Mouse (Mus musculus) forebrain, embryonic 10.5 days (tissue): ENCODE data around the gene Cltc. TPM values are rescaled to one million over a fixed set of nuclear protein-coding genes. Genes with fewer than 3 reads are reported as not detected.
"Not testable (repeated sequence)": the region's sequence is repeated elsewhere in the genome, so short reads cannot be mapped to it uniquely, and the experiment has no call there.

Experiments used
- DNase-seq: peaks from one replicate; pipeline ENCODE4 v3.0.0-alpha.2; 2017; ENCODE audit warnings: low spot score; ENCODE audit errors: extremely low spot score
- H3K27ac ChIP-seq: fragments of 300-500 bp; sonication (generic); 2 replicates; pipeline ENCODE4 v1.5.1; 2016; ENCODE audit warnings: mild to moderate bottlenecking
- H3K27me3 ChIP-seq: fragments of 300-500 bp; sonication (generic); 2 replicates; pipeline ENCODE4 v1.6.1; 2016; ENCODE audit warnings: mild to moderate bottlenecking; ENCODE audit not compliant: poor library complexity, severe bottlenecking
- H3K36me3 ChIP-seq: fragments of 300-500 bp; sonication (generic); replicated peaks from 2 replicates; pipeline ENCODE4 v1.6.1; 2016; ENCODE audit warnings: mild to moderate bottlenecking, moderate library complexity
- H3K4me1 ChIP-seq: fragments of 300-500 bp; sonication (generic); 2 replicates; pipeline ENCODE4 v1.6.1; 2016
- H3K4me3 ChIP-seq: fragments of 300-500 bp; sonication (generic); 2 replicates; pipeline ENCODE4 v1.5.1; 2016; ENCODE audit warnings: mild to moderate bottlenecking, moderate library complexity
- H3K9me3 ChIP-seq: fragments of 300-500 bp; sonication (generic); 2 replicates; pipeline ENCODE4 v1.6.1; 2016; ENCODE audit warnings: mild to moderate bottlenecking, moderate library complexity
- WGBS: fragments of 180-500 bp; shearing (Covaris S2); methylation state at CpG from one replicate; pipeline ENCODE4 v1.1.7; 2016; 5-methylcytosine and 5-hydroxymethylcytosine counted together
- polyA plus RNA-seq: library from polyadenylated mRNA; unstranded; fragments of >200 nt; fragmentation: Nextera tagmentation; extraction: Ambion mirVana; gene quantifications from 2 replicates; pipeline ENCODE4 v1.2.1, GENCODE M21; 2016

Cltc gene
- polyA plus RNA-seq, 1 experiment from 2014 or later = 137 TPM

DNA sequence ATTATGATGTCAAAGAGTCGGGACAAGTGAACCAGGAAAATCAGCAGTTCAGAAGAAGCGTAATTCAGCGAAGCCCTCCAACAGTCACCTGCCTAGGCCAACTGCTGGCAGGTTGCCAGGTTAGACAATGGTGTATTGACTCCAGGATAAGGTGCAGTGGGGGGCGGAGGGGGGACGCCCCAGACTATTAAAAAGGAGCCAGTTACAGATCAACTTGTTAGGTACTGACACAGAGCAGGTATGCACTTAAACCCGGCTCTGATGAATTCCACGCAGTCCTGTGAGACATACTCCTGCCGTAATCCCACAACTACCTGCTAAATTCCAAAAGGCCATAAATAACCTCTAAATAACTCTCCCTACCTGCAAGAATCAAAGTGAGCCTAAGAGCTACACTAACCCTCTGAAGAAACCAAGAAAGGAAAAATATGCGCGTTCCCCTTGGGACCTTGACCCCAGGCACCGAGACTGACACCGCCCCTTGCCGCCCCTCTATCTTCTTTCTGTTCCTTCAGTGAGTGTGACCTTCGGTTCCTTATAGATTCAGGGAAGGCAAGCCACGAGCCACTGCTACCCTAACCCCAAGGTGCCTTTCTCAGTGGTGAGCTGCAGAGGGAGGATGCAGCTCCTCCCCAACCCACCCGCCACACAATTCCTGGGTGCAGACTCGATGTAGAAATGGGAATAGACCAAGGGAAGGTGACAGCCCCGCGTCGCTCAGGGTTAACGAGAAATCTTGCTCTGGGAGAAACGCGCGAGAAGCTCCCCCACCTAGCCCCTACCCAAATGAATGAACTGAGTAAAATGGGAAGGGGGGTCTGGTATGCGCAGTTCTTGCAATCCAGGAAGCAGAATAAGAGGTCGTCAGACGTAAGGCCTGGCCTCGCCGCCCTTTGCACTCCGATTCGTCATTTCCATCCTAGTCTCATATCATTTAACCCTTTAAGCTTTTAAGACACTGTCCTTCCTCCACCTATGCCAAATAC, 916 bp downstream of the Cltc start:
- H3K9me3 ChIP-seq = no peaks in the 10 kb centered on the region
- peak; percentile 33 for DNase-seq
- 6% methylated on average over 31 of the region's 31 CpGs for WGBS
- H3K27me3 ChIP-seq = no peaks in the 10 kb centered on the region
- H3K27ac ChIP-seq = peak overlapping the region; percentile 96
- peaks cover 18% of the 10 kb centered on the region for H3K36me3 ChIP-seq
- H3K4me1 ChIP-seq = peaks cover 39% of the 10 kb centered on the region
- peak overlapping the region; percentile 96 for H3K4me3 ChIP-seq

GRCm38 (mm10) chr11:86752404-86752803, 5.0 kb downstream of the Cltc start:
- Histone ChIP-seq H3K4me1 (peaks cover 27% of the 10 kb centered on the region), H3K27me3 (no peaks in the 10 kb centered on the region), H3K9me3 (no peaks in the 10 kb centered on the region), H3K27ac (no peak overlapping the region), H3K4me3 (no peak overlapping the region), H3K36me3 (peaks cover 28% of the 10 kb centered on the region)
- no peak for DNase-seq

- H3K27me3 ChIP-seq = no peaks in the 10 kb centered on the region
- H3K27ac ChIP-seq = no peak overlapping the region
- no peak overlapping the region for H3K4me3 ChIP-seq
- WGBS = 93% methylated on average over 1 of the region's 1 CpGs
- H3K4me1 ChIP-seq = peaks cover 24% of the 10 kb centered on the region
- H3K9me3 ChIP-seq = no peaks in the 10 kb centered on the region
- no peak for DNase-seq
- peaks cover 28% of the 10 kb centered on the region for H3K36me3 ChIP-seq
Observed at GRCm38 (mm10) chr11:86751010-86751409, 6.4 kb downstream of the Cltc start.

DNA sequence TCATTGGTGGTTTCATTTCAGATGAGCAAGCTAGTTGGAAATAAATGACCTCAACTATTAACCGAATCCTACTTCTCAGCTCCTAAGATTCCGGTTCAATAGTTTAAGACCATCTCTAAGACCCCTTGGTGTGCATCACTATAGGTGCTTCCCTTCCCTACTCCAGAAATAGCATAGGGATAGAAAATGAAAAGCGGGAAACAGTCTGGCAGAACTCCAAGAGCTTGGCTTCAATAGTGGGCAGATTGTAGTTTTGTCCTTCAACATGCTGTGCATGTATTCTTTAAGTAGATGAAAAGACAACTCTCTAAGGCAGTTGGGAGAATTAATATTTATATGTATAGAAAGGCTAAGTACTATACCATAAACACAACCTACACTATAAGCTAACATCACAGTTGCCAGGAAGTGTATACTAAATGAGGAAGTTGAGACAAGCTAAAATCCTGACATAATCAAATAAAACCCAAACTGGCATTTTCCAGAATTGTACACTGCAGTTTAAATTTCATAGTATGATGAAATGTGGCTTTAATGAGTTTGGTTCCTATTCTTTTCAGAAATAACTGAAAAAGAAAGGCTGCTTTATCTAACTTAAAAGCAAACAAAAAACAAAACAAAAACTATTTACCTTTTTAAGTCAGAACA, 7.5 kb downstream of the Cltc start:
- Histone ChIP-seq H3K27me3 (no peaks in the 10 kb centered on the region), H3K4me3 (no peak overlapping the region), H3K4me1 (peaks cover 12% of the 10 kb centered on the region), H3K9me3 (no peaks in the 10 kb centered on the region), H3K27ac (no peak overlapping the region), H3K36me3 (peaks cover 28% of the 10 kb centered on the region)
- DNase-seq = no peak
- WGBS = 93% methylated on average over 3 of the region's 3 CpGs

DNA sequence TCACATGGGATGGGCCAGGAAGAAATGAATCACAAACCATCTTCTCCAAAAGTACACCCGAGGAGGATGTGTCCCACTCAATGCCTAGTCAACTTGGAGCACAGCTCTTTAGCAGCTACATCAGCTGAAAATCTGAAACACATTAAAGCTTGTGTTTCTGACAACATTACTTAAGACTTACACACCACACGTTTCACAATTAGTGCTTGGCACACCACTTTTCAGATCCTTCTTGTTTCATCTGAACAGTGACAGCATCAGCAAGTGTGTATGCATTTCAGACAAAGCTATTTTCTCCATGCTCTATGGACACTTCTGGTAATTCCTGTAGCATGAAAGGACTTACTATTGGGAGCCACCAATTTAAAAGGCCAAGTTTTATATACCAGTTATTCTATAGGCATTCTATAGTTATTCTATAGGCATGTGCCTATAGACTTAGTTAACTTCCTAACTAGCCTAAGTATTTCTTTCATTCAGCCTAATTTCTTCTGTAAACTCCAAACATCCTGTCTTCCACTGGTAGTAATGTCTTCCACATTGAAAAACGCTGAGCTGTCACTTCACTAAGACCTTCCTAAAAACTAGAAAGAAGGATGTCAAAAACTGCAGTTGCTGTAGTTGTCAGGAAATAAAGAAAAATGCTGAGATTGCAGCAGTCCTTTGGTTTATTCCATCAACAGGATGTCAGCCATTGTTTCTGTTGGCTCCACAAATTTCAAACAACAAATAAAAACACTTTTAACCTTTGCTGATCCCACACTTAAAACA, 11.5 kb downstream of the Cltc start:
- no peak overlapping the region for H3K27ac ChIP-seq
- no peak for DNase-seq
- WGBS = 80% methylated on average over 3 of the region's 3 CpGs
- no peaks in the 10 kb centered on the region for H3K27me3 ChIP-seq
- peaks cover 8% of the 10 kb centered on the region for H3K36me3 ChIP-seq
- no peak overlapping the region for H3K4me3 ChIP-seq
- H3K4me1 ChIP-seq = peaks cover 3% of the 10 kb centered on the region; the same call in 1 of the 2 replicates
- H3K9me3 ChIP-seq = no peaks in the 10 kb centered on the region

DNA sequence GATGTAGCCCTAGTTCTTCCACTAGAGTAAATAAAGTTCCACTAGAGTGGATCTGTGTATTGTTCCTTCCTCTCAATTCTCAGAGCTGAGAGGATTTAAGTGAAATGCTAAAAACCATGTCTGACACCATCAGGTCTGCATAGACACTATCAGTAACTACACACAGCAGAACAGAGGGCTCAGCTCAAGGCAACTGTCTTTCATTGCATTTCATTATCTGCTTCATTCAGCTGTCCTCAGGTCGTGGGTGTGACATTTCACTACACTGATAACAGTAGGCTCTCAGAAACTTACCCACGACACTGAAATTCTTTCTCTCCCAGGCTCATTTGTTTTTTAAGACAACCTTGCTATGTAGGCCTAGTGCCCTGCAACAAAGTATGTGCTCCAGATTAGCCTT, 14.8 kb downstream of the Cltc start:
- Histone ChIP-seq H3K36me3 (peaks cover 8% of the 10 kb centered on the region), H3K4me3 (no peak overlapping the region), H3K27ac (no peak overlapping the region), H3K4me1 (peaks cover 3% of the 10 kb centered on the region; the same call in 1 of the 2 replicates), H3K9me3 (no peaks in the 10 kb centered on the region), H3K27me3 (no peaks in the 10 kb centered on the region)
- DNase-seq = no peak
- WGBS = 85% methylated on average over 2 of the region's 2 CpGs

DNA sequence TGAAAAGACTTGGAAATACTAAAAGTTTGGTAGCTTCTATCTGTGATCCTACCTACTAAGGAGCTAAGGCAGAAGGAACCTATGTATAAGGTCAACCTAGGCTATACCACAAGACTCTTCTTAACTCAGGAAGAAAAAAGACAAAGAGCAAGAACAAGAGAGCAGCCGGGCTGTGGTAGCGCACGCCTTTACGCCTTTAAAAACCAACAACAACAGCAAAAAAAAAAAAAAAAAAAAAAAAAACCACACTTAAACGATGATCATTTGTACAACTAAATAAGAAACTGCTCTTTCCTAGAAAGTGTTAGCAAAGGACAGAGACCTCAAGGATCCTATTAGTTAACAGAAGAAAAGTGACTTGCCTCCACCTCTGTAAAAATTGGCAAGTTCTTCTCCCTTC, 15.9 kb downstream of the Cltc start:
- H3K9me3 ChIP-seq = no peaks in the 10 kb centered on the region
- DNase-seq = no peak
- no peak overlapping the region for H3K27ac ChIP-seq
- H3K4me1 ChIP-seq = no peaks in the 10 kb centered on the region
- H3K4me3 ChIP-seq = no peak overlapping the region
- 96% methylated on average over 5 of the region's 5 CpGs for WGBS
- H3K36me3 ChIP-seq = peaks cover 9% of the 10 kb centered on the region
- H3K27me3 ChIP-seq = no peaks in the 10 kb centered on the region

DNA sequence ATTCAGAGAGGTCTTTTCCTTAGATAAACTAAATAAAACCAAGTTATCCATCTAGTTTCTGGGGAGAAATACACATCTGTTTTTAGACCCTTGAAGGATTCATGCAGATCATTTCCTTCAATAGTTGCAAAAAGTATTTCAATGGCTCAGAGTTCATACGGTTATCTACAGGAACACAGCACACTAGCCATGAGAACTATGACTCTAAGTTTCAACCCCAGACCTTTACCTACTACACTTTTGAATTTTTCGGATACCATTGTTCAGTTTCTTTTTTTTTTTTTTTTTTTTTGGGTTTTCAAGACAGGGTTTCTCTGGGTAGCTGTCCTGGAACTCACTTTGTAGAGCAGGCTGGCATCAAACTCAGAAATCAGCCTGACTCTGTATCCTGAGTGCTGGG, 17.9 kb downstream of the Cltc start:
- H3K4me3 ChIP-seq = no peak overlapping the region
- peaks cover 19% of the 10 kb centered on the region for H3K36me3 ChIP-seq
- no peaks in the 10 kb centered on the region for H3K4me1 ChIP-seq
- WGBS = 93% methylated on average over 2 of the region's 2 CpGs
- H3K27ac ChIP-seq = no peak overlapping the region
- no peaks in the 10 kb centered on the region for H3K9me3 ChIP-seq
- H3K27me3 ChIP-seq = no peaks in the 10 kb centered on the region
- no peak for DNase-seq

GRCm38 (mm10) chr11:86738956-86739355, 18.4 kb downstream of the Cltc start:
- Histone ChIP-seq H3K27me3 (no peaks in the 10 kb centered on the region), H3K4me3 (no peak overlapping the region), H3K27ac (no peak overlapping the region), H3K4me1 (no peaks in the 10 kb centered on the region), H3K36me3 (peaks cover 23% of the 10 kb centered on the region), H3K9me3 (no peaks in the 10 kb centered on the region)
- no peak for DNase-seq
- WGBS = 92% methylated on average over 1 of the region's 1 CpGs

DNA sequence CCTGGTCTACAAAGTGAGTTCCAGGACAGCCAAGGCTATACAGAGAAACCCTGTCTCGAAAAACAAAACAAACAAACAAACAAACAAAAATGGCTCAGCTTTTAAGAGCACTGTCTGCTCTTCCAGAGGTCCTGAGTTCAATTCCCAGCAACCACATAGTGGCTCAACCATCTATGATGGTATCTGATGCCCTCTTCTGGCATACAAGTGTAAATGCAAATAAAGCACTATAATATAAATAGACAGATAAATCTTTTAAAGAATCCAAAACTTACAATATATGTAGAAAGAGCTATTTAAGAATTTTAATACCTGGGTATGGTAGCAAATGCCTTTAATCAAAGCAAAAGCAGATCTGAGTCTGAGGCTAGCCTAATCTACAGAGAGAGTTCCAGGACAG, 19.1 kb downstream of the Cltc start:
- not testable (repeated sequence) for H3K27me3 ChIP-seq, H3K9me3 ChIP-seq, H3K4me3 ChIP-seq, DNase-seq, H3K4me1 ChIP-seq, H3K27ac ChIP-seq
- H3K36me3 ChIP-seq = peaks cover 30% of the 10 kb centered on the region
- 96% methylated on average over 1 of the region's 1 CpGs for WGBS

GRCm38 (mm10) chr11:86737301-86738000, 19.9 kb downstream of the Cltc start:
- no peak overlapping the region for H3K4me3 ChIP-seq
- no peaks in the 10 kb centered on the region for H3K27me3 ChIP-seq
- peaks cover 33% of the 10 kb centered on the region for H3K36me3 ChIP-seq
- no peaks in the 10 kb centered on the region for H3K9me3 ChIP-seq
- H3K4me1 ChIP-seq = no peaks in the 10 kb centered on the region
- DNase-seq = no peak
- no peak overlapping the region for H3K27ac ChIP-seq
- 92% methylated on average over 8 of the region's 8 CpGs for WGBS

- WGBS = 94% methylated on average over 4 of the region's 4 CpGs
- Histone ChIP-seq H3K36me3 (peaks cover 50% of the 10 kb centered on the region), H3K4me3 (no peak overlapping the region), H3K4me1 (no peaks in the 10 kb centered on the region), H3K9me3 (no peaks in the 10 kb centered on the region), H3K27me3 (no peaks in the 10 kb centered on the region), H3K27ac (no peak overlapping the region)
- no peak for DNase-seq
Observed at GRCm38 (mm10) chr11:86734993-86735392, 22.4 kb downstream of the Cltc start.
